Mouse (Mus musculus) kidney, adult 18-20 months (tissue): Measurements from ENCODE around the gene Wbp1l.

ENCODE experiments used
- DNase-seq: peaks from one replicate; pipeline ENCODE4 v3.0.0; 2021

Wbp1l gene

DNA sequence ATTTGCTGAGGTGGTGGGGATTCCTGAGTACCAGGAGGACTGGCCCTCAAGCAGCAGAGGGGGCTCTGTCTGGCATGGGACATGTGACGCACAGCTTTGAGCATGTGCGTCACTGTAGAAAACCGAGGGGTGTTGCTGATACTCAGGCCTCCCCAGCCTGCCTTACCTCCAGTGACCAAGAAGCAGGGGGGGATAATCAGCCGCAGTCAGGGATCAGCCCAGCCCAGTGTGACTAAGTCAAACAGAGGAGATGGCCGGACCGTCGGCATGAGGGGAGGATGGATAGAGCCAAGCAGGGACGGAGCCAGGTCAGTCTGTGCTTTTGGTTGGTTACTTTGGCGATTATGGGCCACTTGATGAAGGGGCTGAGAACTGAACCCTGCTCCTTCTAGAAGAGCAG, 32.8 kb downstream of the Wbp1l start:
- DNase-seq: no peak

DNA sequence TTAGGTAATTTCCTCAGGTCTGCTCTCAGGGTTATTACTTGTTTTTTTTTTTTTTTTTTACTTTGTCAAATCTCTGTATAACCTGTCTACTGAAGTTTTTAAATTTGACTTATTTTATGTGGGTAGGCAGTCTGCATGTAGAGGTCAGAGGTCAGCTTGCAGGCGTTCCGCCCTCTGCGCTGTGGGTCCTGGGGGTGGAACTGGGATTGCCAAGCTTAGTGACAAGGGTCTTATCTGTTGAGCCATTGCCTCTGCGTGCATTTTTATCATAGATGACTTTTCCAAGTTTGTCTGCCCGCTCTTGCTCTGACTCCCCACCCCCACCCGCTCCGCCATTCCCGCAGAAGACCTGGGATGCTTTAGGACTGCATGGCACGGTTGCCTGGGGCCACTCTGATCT, 36.9 kb downstream of the Wbp1l start:
- no peak for DNase-seq

DNA sequence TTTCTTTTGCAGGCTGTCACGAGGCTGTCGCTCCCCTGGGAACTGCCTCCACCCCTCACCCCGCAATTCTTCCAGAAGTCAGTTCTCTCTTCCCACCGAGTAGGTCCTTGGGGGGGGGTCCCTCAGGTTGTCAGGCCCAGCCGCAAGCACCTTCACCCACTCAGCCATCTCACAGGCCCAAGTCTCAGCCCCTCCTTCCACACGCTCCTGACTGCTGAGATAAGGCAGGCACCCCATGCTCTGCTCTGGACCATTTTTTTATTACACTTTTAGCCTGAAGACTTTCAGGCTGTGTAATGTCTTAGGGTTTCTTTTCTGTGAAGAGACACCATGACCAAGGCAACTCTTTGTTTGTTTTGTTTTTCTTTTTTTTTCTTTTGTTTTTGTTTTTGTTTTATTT, 38.7 kb downstream of the Wbp1l start:
- DNase-seq: no peak

DNA sequence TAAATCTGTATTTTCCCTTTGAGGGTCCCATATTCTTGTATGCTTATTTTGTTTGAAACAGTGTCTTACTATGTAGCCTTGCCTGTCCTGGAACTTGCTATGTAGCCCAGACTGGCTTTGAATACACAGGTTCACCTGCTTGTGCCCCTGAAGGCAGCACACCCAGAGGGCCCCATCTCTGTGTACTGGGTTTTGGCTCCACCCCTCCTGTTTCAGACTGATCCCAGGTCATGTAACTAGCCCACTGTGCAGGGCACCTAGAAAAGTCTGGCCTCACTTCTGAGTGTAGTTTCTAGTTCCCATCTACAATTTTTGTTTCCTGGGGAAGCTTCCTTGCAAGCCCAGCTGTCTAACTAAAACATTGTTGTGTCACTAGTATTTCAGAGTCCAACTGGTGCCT, 40.2 kb downstream of the Wbp1l start:
- no peak for DNase-seq

DNA sequence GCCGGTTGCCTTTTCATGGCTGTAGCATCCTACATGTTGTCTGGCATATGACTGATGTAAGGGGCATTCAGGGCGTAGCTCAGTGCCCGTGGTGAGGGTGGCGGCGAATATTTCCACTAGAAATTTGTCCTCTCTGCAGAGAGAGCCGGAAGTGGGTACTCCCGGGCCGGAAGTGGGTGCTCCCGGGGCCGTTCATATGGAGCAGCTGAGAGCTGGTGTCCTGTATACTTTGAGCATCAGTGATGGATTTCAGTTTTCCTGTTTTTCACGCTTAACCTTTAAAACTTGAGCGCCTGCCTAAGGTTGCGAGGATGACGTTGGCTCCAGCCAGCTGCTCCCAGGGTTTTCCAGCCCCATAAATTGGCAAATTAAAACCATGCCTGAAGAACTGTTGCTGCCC, 40.6 kb downstream of the Wbp1l start:
- peak; percentile 36 for DNase-seq

DNA sequence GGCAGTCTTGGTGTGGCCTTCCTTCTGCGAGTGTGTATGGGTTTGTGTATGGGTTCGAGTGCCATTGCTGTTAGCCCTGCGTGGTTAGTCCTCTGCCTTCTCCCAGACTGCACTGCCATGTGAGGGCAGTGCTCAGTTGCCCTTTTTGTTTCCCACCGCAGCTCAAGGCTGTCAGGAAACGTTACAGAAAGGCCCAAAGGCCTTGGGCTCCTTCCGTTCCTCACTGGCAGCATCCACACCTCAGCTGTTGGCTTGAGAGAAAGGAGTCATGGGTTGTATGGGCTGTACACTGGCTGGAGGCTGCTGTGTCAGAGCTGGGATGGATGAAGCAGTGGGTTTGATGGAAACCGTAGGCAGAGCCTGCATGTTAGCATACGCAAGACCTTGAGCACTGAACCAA, 41.9 kb downstream of the Wbp1l start:
- DNase-seq: no peak

DNA sequence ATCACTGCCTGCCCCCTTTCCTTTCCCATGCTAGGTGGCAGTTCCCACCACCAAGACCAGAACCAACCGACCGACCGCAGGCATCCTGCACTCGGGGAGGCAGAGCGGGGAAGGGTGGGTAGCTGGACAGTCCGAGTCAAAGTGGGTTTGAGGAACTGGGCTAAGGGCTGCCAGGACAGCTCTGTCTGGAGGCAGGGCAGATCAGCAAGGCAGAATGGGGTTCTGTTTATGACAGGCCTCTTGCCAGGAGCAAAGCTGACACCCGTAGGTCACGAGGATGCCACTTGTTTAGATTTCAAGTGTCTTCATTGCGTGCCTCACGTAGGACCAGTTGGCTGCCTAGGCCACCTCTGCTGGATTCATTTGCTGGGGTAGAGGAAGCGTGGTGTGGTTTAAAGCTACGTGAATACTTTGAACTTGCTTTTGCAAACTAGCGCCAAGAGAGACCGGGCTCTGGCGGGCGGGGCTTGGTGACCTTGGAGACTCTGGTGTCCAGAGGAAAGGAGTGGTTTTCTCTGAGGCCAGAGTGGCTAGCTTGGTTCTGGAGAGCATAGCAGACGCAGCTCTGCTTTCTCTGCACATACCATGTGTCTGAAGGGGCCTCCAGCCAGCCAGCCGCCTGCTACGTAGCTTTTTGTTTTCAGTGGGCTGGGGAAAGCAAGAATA, 42.7 kb downstream of the Wbp1l start:
- peak; percentile 87 for DNase-seq

DNA sequence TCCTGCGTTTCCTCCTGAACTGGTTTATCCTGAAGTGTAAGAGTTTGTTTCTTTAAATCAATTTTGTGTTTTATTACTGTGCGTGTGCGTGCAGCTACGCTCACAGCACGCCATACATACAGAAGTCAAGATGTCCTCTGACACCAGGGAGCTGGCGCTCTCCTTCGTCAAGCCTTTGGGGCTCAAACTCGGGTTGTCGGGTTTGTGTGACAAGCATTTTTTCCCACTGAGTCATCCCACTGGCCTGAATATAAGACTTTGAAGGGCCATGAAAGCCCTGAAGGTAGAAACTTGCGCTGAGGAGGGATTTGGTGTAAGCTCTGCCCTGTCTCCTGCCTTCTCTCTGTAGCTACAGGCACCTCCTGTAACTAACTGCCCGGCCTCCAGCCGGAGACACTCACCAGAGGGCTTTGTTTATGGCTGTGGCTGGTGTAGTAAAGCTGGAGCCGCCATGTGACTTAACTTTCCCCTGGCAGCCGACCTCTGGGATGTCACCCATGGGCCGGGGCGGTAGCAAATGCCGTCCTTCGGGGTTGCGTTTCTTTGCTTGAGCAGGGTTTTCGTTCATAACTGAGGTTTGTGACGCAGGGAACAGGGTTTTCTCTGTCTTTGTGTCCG, 43.4 kb downstream of the Wbp1l start:
- DNase-seq: peak; percentile 37

DNA sequence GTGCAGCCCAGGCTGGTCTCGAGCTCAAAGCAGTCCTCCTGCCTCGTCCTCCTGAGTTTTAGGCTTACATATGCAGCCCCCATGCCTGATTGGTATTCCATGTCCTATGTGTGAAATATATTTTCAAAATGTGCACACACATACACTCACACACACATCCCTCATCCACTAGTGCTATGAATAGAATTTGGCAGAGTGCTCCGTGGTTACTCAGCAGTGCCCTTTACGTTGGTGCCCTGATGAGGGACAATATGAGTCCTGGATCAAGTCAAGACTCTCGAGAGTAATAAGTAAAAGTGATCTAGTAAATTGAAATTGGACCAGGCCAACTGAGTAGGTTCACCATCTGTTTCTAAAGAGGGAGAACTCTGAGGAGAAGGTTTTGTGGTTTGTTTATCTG, 44.4 kb downstream of the Wbp1l start:
- no peak for DNase-seq

DNA sequence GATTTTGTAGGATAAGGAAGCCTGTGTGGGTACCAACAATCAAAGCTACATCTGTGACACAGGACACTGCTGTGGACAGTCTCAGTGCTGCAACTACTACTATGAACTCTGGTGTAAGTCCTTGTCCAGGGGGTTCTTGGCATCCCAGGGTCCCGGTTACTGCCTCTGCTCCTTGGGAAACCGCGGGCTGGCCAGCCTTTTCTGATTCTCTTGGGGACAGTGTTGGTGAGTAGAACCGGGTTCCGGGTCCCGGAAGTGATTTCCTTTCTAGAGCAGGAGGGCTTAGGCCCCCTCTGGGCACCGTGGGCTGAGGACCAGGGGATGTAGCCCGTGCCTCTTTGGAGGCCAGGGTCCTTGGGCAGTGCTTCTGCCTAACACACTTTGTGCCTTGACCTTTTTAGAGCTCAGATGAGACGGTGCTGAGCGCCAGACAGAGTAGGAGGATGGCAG, 45.5 kb downstream of the Wbp1l start:
- DNase-seq: no peak

DNA sequence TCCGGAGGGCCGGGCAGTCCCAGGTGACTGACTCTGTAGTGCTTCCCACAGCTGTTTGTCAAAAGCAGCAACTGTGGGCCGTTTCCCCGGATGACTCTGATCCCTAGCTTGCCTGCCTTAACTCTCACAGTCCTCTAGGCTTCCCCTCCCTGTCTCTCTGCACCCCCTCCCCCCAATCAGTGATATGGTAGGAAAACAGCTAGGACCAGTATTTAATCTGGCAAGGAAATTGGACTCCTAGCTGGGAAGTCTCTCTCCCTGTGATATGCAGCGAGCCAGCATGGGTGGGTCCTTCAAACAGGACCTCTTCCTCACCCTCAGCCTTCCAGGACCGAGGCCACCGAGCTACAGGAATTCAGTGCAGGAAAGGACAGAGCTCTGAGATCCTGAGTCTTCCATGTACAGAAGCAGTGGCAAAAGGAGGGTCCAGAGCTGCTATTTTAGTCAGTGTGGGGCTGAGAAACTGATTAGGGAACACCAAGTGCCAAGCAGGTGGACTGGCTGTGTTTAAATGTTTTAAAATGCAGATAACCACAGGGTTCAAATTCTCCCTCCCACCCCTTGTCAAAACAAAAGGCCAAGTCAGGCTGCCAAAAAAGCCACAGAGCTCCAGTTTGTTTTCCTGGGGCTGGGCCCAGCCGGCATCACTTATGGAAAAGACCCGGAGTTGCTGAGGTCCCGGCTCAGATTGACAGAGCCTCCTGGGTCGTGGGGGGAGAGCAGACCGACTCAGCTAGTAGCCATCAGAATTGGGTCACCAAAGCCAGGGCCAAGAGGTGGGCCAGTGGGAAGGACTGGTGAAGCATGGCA, 46.1 kb downstream of the Wbp1l start:
- DNase-seq: peak; percentile 64

DNA sequence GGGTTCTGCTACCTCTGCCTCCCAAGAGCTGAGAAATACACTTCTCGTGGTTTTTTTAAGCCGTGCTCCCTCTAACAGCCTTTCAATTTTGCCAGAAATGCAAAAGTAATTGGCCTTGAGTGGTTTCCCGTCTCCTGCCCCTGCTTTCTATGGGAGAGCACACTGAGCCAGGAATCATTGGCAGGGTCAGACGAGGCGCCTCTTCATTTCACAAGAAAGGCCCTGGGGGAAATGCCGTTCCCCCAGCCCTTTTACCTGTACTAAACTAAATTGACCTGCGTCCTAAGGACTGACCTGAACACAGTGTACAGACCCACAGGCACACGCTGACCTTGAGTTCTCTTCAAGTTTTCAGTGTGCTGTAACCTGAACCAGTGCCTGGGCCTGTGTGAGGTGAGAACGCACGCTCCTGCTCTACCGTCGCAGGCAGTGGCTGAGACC, 47.2 kb downstream of the Wbp1l start:
- DNase-seq: peak; percentile 64

DNA sequence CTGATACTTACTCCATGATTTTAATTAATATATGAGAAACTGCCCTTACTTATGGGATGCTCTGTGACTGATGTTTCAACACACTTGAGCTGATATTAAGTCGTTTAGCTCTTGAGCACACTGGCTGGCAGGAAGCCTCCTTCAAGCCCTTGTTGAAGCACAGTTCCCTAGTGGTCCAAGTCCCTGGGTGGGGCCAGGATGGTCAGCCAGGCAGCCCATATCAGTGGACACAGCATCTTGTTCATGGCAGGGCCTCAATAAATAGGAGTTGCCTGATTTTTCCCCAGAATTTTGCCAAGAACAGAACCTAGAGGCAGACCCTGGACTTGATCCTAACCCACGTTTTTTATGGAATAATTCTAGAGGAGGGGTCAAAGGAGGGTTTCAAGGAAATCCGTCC, 48.4 kb downstream of the Wbp1l start:
- DNase-seq: no peak

DNA sequence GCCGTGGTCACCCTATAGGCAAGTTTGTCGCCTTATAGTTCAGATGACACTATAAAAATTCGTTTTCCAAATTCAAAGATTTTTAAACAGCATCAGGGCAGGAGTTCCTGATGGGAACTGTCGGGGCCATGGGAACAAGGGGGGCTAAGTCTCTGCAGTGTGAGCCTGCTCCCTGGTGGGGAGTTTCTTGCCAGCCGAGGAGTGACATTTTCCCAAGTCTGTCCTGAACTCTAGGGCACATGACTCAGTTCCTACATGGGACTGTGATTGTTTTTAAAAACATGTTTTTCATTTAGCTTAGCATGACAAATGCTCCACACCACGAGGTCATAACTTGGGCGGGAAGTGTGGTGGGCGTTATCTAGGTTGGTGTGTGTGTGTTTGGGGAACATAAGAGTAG, 49.0 kb downstream of the Wbp1l start:
- DNase-seq: no peak

DNA sequence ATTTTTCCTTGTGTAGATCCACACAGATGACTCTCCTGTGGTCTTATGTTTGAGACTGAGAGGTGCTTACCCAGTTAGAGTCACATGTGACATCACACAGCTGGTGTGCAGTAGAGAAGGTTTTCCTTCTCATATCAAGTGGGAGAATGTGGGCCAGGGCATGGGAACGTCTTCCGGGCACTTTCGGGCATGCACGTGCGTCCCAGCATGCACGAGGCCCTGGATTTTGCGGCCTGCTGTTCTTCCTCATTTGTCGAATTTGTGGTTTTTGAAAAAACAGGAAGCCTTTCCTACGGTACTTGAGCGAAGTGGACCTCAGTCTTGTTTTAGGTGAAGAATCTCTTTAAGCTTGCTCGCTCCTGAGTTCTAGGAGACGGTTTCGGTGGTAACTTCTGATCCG, 49.7 kb downstream of the Wbp1l start:
- DNase-seq: no peak

DNA sequence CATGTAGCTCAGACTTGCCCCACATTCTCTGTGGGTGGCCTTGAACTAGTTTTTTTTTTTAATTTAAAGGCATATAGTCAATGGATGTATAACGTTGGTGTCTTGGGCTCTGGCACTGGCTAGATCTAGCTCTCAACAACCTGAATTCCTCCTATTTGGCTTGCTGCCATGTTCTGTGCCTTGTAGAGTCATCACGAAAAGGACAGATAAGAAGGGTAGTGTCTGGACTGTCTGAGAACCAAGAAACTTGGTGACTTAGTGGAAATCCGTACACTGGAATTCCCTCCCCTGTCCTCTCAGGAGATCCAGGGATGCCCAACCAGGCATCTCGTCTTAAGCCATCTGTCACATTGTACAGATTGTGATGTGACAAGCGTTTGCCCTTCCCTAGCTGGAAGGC, 54.3 kb downstream of the Wbp1l start:
- no peak for DNase-seq

DNA sequence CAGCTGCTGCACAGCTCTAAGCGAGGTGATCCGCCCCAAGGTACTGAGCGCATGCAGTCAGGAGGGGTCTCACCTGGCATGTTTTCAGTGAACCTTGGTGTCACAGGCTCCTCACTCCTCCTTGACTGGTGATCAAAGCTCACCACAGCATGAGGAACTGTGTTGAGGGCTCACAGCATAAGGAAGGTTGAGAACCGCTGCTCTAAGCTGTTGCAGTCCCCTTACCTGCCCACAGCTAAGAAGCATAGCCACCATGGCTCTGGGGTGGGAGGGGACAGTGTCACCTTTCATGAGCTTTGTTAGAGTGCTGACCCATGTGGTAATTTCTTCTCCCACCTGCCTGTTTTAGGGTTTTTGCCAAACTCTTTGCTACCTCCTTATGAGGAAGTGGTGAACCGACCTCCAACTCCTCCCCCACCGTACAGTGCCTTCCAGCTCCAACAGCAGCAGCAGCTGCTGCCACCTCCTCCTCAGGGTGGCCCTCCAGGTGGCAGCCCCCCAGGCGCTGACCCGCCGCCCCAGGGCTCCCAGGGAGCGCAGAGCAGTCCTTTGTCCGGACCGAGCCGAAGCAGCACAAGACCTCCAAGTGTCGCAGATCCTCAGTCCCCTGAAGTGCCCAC, 54.8 kb downstream of the Wbp1l start:
- no peak for DNase-seq

DNA sequence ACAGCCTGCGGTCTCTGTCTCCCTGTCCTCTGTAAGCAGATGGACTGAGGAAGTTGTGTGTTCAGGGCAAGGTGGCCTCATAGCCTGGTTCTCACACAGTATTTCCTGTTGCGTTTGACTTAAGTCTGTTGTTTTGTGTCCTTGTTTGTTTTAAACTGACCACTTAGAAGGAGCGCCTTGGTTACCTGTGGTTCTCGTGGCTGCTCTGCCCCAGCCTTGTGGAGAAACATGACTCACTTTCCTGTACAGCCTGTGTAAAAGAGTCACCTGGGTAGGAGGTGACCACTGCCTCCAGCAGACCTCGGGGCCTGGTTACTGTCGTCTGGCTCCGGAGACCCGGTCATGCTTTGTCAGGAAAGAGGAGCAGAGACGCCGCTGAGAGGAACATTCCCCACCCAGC, 56.7 kb downstream of the Wbp1l start:
- no peak for DNase-seq

DNA sequence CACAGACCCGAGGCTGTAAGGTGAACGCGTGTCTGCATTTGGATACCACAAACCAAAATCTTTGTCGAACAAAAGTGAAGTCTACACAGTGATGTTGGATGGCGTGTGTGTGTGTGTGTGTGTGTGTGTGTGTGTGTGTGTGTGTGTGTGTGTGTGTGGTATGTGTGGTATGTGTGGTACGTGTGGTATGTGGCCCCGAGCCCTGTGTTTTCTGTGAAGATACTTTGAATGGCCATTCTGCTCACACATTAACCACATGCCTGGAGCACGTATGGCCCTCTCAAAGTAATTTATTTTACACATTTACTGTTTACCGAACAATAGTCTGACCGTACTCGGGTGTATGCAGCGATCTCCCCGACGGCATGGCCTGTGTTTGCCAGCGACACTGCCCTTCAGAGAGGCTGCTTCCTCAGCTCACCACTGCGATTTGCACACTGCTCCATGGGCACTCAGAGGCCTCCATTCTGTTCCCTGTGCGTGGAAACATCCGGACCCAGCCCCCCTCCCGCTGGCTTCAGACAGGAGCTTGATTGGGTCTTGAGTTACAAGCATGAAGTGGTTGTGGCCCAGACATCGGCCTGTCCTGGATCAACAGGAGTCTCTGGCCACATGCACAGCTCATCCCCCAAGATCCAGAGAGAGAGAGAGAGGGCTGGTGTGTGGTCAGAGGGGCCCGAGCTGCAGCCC, 57.4 kb downstream of the Wbp1l start:
- no peak for DNase-seq

DNA sequence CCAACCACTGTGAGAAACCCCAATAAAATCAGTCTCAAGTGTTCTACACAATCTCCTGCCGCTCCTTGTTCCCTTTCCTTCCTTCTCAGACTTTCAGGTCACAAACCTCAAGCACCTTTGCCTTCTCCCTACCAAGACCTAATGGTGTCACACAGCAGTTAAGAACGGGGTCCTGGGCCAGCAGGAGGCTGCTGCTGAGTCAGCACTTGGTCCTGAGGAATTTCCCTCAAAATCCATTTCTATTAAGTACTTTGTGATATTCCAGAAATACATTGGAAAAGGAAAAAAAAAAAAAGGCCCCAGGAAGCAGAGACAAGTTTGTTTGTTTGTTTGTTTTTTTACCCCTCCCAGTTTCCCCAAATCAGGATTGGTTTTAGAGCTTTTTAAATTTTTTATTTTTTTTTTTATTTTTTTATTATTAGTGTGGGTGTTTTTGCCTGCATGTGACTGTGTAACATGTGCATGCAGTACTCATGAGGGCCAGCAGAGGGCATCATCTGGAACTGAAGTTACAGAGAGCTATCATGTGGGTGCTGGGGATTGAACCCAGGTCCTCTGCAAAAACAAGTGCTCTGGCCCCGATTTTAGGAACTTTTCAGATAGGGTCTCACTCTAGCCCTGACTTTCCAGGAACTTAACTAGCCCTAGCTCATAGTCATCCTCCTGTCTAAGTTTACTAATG, 58.6 kb downstream of the Wbp1l start:
- DNase-seq: no peak

DNA sequence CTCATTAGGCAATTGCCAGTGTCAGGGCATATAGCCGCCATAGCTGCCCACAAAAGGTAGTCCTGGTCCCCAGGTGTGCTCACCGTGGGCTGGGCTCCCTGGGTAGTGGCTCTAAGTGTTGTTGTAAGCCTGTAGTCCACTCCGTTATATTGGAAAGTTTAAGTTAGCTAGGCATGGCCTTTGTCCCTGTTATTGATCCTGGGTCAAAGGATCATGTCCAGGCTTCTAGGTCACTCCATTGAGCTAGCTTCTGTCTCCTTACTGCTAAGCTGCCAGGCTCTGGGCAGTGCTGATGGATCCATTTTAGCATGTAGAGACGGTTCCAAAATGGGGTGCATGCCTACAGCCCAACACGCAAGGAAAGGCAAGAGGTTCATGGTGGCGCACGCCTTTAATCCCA, 59.5 kb downstream of the Wbp1l start:
- DNase-seq: no peak

DNA sequence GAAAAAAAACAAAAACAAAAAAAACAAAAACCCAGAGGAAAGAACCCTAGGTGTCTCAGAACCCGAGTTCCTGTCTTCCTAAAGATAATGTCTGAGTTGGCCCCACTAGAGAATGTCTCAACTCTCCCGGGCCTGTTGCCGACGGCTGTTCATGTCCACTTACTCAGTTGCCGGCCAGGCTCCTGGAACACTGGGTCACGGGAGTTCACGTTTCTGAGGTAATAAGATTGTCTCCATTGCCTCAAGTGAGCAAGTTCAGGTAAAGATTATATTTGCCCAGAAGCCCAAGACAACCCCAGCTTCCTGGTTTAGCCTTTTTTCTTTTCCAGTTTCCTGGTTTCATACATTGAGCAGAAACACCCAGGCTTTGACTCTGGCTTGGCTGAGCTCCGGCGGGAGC, 60.0 kb downstream of the Wbp1l start:
- no peak for DNase-seq

DNA sequence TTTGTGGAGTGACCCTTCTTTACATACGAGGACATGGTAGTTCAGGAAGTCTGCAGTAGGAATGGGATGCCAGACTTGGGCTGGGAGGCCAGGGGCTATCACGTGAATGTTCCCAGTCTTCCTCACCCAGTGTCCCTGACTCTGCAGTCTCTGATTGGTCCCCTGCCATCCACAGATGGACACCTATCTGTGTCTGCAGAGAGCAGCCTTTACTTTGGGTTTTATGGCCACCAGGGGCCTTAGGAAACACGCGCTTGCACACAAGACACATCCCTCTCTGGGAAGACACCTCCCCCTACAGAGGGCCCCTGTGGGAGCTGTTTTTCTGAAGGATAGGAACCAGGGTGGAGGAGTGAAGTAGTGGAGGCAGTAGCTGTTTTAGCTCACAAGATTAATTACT, 62.6 kb downstream of the Wbp1l start:
- no peak for DNase-seq
